Mouse (Mus musculus) brain, embryonic 14.5 days (tissue): ENCODE measurements around the gene Ammecr1.
A peak's percentile ranks its signal among the peaks of the same experiment; 100 is the strongest.

ENCODE experiments used
- CTCF ChIP-seq: fragments of 200-500 bp; IDR thresholded peaks from 2 replicates; pipeline ENCODE4 v1.5.1; 2012; ENCODE audit warnings: inconsistent platforms, mild to moderate bottlenecking, moderate library complexity, borderline replicate concordance; ENCODE audit not compliant: insufficient read depth, insufficient read length; ENCODE audit errors: extremely low read depth
- POLR2A ChIP-seq: fragments of 200-500 bp; IDR thresholded peaks from 2 replicates; pipeline ENCODE4 v1.6.1; 2012; ENCODE audit warnings: mild to moderate bottlenecking, inconsistent platforms, borderline replicate concordance; ENCODE audit not compliant: poor library complexity, insufficient read depth, insufficient read length, severe bottlenecking; ENCODE audit errors: extremely low read depth

DNA sequence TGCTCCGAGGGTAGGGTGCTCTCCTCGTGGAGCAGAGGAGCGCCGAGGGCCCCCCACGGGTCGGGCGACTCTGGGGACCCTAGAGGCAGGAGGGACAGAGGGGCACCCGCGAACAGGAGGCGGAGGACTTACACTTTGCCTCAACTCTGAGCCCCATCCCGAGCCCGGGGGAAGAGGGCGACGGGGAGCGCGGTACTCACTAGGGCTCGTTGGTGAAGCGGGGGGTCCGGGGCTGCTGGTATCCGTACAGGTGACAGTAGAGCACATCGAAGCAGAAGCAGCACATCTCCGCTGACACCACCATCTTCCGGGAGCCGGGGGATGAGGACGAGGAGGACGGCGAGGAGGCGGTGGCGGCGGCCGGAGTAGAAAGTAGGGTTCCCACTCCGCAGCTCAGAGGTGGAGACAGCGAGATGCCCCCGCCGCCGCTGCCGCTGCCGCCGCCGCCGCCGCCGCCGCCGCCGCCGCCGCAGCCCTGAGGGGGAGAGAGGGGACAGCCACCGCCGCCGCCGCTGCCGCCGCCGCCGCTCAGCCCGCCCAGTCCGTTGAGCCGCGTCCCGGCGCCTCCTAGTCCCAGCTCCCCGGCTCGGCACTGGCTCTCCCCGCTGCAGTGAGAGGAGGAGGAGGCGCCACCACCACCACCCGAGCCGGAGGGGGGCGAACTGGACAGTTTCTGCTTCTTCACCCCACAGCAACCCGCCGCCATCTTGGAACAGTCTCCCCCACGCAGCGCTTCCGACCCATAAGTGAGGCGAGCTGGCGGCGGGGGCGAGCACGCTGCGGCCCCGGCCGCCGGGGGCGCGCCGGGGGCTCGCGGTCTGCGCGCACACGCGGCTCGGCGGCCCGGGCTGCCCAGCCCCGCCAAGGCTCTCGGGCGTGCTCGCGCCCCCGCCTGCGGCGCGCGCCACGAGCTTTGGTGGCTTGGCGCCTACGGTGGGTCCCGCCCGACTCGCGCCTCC lies at the start of gene Ammecr1:
- TF ChIP-seq CTCF: no peak
- 0 out of 2 replicates have a peak, but pooled peaks have one; percentile 27 for TF ChIP-seq POLR2A
